Mouse (Mus musculus) hindbrain, embryonic 13.5 days (tissue): ENCODE data around the gene Tnik. TPM values are rescaled to one million over a fixed set of nuclear protein-coding genes. Genes with fewer than 3 reads are reported as not detected.

ENCODE experiments used
- ATAC-seq: fragments of 200-750 bp; cut with Nextera tagmentation; 2 replicates; pipeline ENCODE4 v1.8.0; 2017; ENCODE audit warnings: moderate TSS enrichment; ENCODE audit not compliant: low FRiP score
- H3K27ac ChIP-seq: fragments of 300-500 bp; sonication (generic); 2 replicates; pipeline ENCODE4 v1.5.1; 2015; ENCODE audit warnings: inconsistent platforms, mild to moderate bottlenecking, moderate library complexity
- H3K27me3 ChIP-seq: fragments of 300-500 bp; sonication (generic); 2 replicates; pipeline ENCODE4 v1.6.1; 2015; ENCODE audit warnings: mild to moderate bottlenecking, inconsistent platforms
- H3K36me3 ChIP-seq: fragments of 300-500 bp; sonication (generic); 2 replicates; pipeline ENCODE4 v1.6.1; 2015; ENCODE audit warnings: mild to moderate bottlenecking, inconsistent platforms
- H3K4me1 ChIP-seq: fragments of 300-500 bp; sonication (generic); replicated peaks from 2 replicates; pipeline ENCODE4 v1.6.1; 2015; ENCODE audit warnings: inconsistent platforms
- H3K4me2 ChIP-seq: fragments of 300-500 bp; sonication (generic); 2 replicates; pipeline ENCODE4 v1.6.1; 2015; ENCODE audit warnings: inconsistent platforms, mild to moderate bottlenecking, moderate library complexity
- H3K4me3 ChIP-seq: fragments of 300-500 bp; sonication (generic); 2 replicates; pipeline ENCODE4 v1.5.1; 2015; ENCODE audit warnings: mild to moderate bottlenecking, inconsistent platforms
- H3K9ac ChIP-seq: fragments of 300-500 bp; sonication (generic); 2 replicates; pipeline ENCODE4 v1.6.1; 2015; ENCODE audit warnings: mild to moderate bottlenecking, inconsistent platforms
- H3K9me3 ChIP-seq: fragments of 300-500 bp; sonication (generic); 2 replicates; pipeline ENCODE4 v1.6.1; 2016; ENCODE audit warnings: inconsistent platforms
- WGBS: fragments of 180-500 bp; shearing (Covaris S2); methylation state at CpG from one replicate; pipeline ENCODE4 v1.1.7; 2015; 5-methylcytosine and 5-hydroxymethylcytosine counted together
- polyA plus RNA-seq: library from polyadenylated mRNA; unstranded; fragments of >200 nt; fragmentation: Nextera tagmentation; extraction: Ambion mirVana; gene quantifications from 2 replicates; pipeline ENCODE4 v1.2.1, GENCODE M21; 2015

Tnik gene
- polyA plus RNA-seq, 1 experiment from 2014 or later = 73.6 TPM

- Histone ChIP-seq H3K4me3 (no peak overlapping the region), H3K9ac (no peak overlapping the region), H3K4me1 (peaks cover 5% of the 10 kb centered on the region), H3K4me2 (no peak overlapping the region), H3K9me3 (no peaks in the 10 kb centered on the region), H3K27ac (no peak overlapping the region), H3K36me3 (no peaks in the 10 kb centered on the region), H3K27me3 (no peaks in the 10 kb centered on the region)
- ATAC-seq = no peak
- WGBS = 94% methylated on average over 1 of the region's 1 CpGs
Observed at GRCm38 (mm10) chr3:28422221-28422620, 159.2 kb downstream of the Tnik start.

GRCm38 (mm10) chr3:28425911-28426310 is 162.9 kb downstream of the Tnik start:
- ATAC-seq = no peak

GRCm38 (mm10) chr3:28431459-28431858 is 168.4 kb downstream of the Tnik start:
- Histone ChIP-seq H3K4me2 (no peak overlapping the region), H3K27me3 (no peaks in the 10 kb centered on the region), H3K9me3 (no peaks in the 10 kb centered on the region), H3K27ac (no peak overlapping the region), H3K9ac (no peak overlapping the region), H3K36me3 (no peaks in the 10 kb centered on the region), H3K4me1 (no peaks in the 10 kb centered on the region), H3K4me3 (no peak overlapping the region)
- 90% methylated on average over 2 of the region's 2 CpGs for WGBS
- no peak for ATAC-seq

More at GRCm38 (mm10) chr3:28425911-28426310, 162.9 kb downstream of the Tnik start:
- Histone ChIP-seq H3K36me3 (no peaks in the 10 kb centered on the region), H3K4me2 (no peak overlapping the region), H3K9ac (no peak overlapping the region), H3K27me3 (no peaks in the 10 kb centered on the region), H3K4me1 (peaks cover 2% of the 10 kb centered on the region; the same call in 1 of the 2 replicates), H3K27ac (no peak overlapping the region), H3K4me3 (no peak overlapping the region), H3K9me3 (no peaks in the 10 kb centered on the region)
- 86% methylated on average over 6 of the region's 6 CpGs for WGBS

GRCm38 (mm10) chr3:28432321-28432720 is 169.3 kb downstream of the Tnik start:
- 87% methylated on average over 5 of the region's 5 CpGs for WGBS
- H3K27ac ChIP-seq = no peak overlapping the region
- H3K9ac ChIP-seq = no peak overlapping the region
- no peaks in the 10 kb centered on the region for H3K27me3 ChIP-seq
- no peaks in the 10 kb centered on the region for H3K4me1 ChIP-seq
- no peaks in the 10 kb centered on the region for H3K36me3 ChIP-seq
- H3K4me3 ChIP-seq = no peak overlapping the region
- no peak overlapping the region for H3K4me2 ChIP-seq
- ATAC-seq = no peak
- no peaks in the 10 kb centered on the region for H3K9me3 ChIP-seq

- no peaks in the 10 kb centered on the region for H3K4me1 ChIP-seq
- no peaks in the 10 kb centered on the region for H3K9me3 ChIP-seq
- H3K4me2 ChIP-seq = no peak overlapping the region
- H3K27ac ChIP-seq = no peak overlapping the region
- no peaks in the 10 kb centered on the region for H3K36me3 ChIP-seq
- no peak for ATAC-seq
- WGBS = 89% methylated on average over 5 of the region's 5 CpGs
- no peaks in the 10 kb centered on the region for H3K27me3 ChIP-seq
- no peak overlapping the region for H3K9ac ChIP-seq
- H3K4me3 ChIP-seq = no peak overlapping the region
Observed at GRCm38 (mm10) chr3:28435478-28435877, 172.5 kb downstream of the Tnik start.

GRCm38 (mm10) chr3:28437429-28437828 is 174.4 kb downstream of the Tnik start:
- no peaks in the 10 kb centered on the region for H3K27me3 ChIP-seq
- WGBS = 85% methylated on average over 5 of the region's 5 CpGs
- no peaks in the 10 kb centered on the region for H3K36me3 ChIP-seq
- no peak overlapping the region for H3K4me2 ChIP-seq
- H3K27ac ChIP-seq = no peak overlapping the region
- no peaks in the 10 kb centered on the region for H3K9me3 ChIP-seq
- 0 out of 2 replicates have a peak, but pooled peaks cover 9% of the 10 kb centered on the region for H3K4me1 ChIP-seq
- ATAC-seq = no peak
- H3K9ac ChIP-seq = no peak overlapping the region
- H3K4me3 ChIP-seq = no peak overlapping the region

- WGBS = 80% methylated on average over 4 of the region's 4 CpGs
- Histone ChIP-seq H3K4me3 (no peak overlapping the region), H3K9me3 (no peaks in the 10 kb centered on the region), H3K36me3 (no peaks in the 10 kb centered on the region), H3K4me1 (0 out of 2 replicates have a peak, but pooled peaks cover 9% of the 10 kb centered on the region), H3K27ac (no peak overlapping the region), H3K27me3 (no peaks in the 10 kb centered on the region), H3K9ac (no peak overlapping the region), H3K4me2 (no peak overlapping the region)
- ATAC-seq = no peak
Observed at GRCm38 (mm10) chr3:28441545-28441944, 178.5 kb downstream of the Tnik start.

- H3K4me1 ChIP-seq = 0 out of 2 replicates have a peak, but pooled peaks cover 9% of the 10 kb centered on the region
- no peaks in the 10 kb centered on the region for H3K36me3 ChIP-seq
- H3K9ac ChIP-seq = no peak overlapping the region
- no peak overlapping the region for H3K4me2 ChIP-seq
- H3K4me3 ChIP-seq = no peak overlapping the region
- H3K27me3 ChIP-seq = no peaks in the 10 kb centered on the region
- no peak overlapping the region for H3K27ac ChIP-seq
- 92% methylated on average over 4 of the region's 4 CpGs for WGBS
- no peak for ATAC-seq
- no peaks in the 10 kb centered on the region for H3K9me3 ChIP-seq
Observed at GRCm38 (mm10) chr3:28442116-28442515, 179.1 kb downstream of the Tnik start.

GRCm38 (mm10) chr3:28447950-28448349 is 184.9 kb downstream of the Tnik start:
- Histone ChIP-seq H3K4me2 (no peak overlapping the region), H3K27ac (0 out of 2 replicates have a peak overlapping the region, but pooled peaks have one; percentile 23), H3K9me3 (no peaks in the 10 kb centered on the region), H3K27me3 (no peaks in the 10 kb centered on the region), H3K4me3 (no peak overlapping the region), H3K9ac (no peak overlapping the region), H3K4me1 (peaks cover 8% of the 10 kb centered on the region; the same call in 1 of the 2 replicates), H3K36me3 (no peaks in the 10 kb centered on the region)
- no peak for ATAC-seq
- WGBS = 77% methylated on average over 4 of the region's 4 CpGs

GRCm38 (mm10) chr3:28453458-28453857 is 190.4 kb downstream of the Tnik start:
- Histone ChIP-seq H3K27me3 (no peaks in the 10 kb centered on the region), H3K27ac (no peak overlapping the region), H3K9ac (no peak overlapping the region), H3K4me1 (no peaks in the 10 kb centered on the region), H3K9me3 (no peaks in the 10 kb centered on the region), H3K4me2 (no peak overlapping the region), H3K36me3 (no peaks in the 10 kb centered on the region), H3K4me3 (no peak overlapping the region)
- ATAC-seq = no peak
- 78% methylated on average over 3 of the region's 3 CpGs for WGBS

GRCm38 (mm10) chr3:28456842-28457241 is 193.8 kb downstream of the Tnik start:
- Histone ChIP-seq H3K4me3 (no peak overlapping the region), H3K27me3 (no peaks in the 10 kb centered on the region), H3K36me3 (no peaks in the 10 kb centered on the region), H3K27ac (no peak overlapping the region), H3K4me1 (no peaks in the 10 kb centered on the region), H3K4me2 (no peak overlapping the region), H3K9ac (no peak overlapping the region; the same call in 1 of the 2 replicates), H3K9me3 (no peaks in the 10 kb centered on the region)
- 80% methylated on average over 8 of the region's 8 CpGs for WGBS
- ATAC-seq = no peak

GRCm38 (mm10) chr3:28457517-28457916 is 194.5 kb downstream of the Tnik start:
- no peak overlapping the region for H3K4me3 ChIP-seq
- H3K27ac ChIP-seq = no peak overlapping the region
- no peak overlapping the region for H3K9ac ChIP-seq
- no peaks in the 10 kb centered on the region for H3K9me3 ChIP-seq
- no peak for ATAC-seq
- WGBS = 90% methylated on average over 2 of the region's 2 CpGs
- H3K36me3 ChIP-seq = no peaks in the 10 kb centered on the region
- no peak overlapping the region for H3K4me2 ChIP-seq
- H3K27me3 ChIP-seq = no peaks in the 10 kb centered on the region
- H3K4me1 ChIP-seq = no peaks in the 10 kb centered on the region

- no peak for ATAC-seq
- H3K4me3 ChIP-seq = no peak overlapping the region
- H3K36me3 ChIP-seq = no peaks in the 10 kb centered on the region
- H3K27ac ChIP-seq = no peak overlapping the region
- WGBS = 92% methylated on average over 4 of the region's 4 CpGs
- no peaks in the 10 kb centered on the region for H3K27me3 ChIP-seq
- no peak overlapping the region for H3K9ac ChIP-seq
- H3K9me3 ChIP-seq = no peaks in the 10 kb centered on the region
- no peaks in the 10 kb centered on the region; the same call in 1 of the 2 replicates for H3K4me1 ChIP-seq
- H3K4me2 ChIP-seq = no peak overlapping the region
Observed at GRCm38 (mm10) chr3:28466688-28467087, 203.7 kb downstream of the Tnik start.
